In the genomic region with DNA sequence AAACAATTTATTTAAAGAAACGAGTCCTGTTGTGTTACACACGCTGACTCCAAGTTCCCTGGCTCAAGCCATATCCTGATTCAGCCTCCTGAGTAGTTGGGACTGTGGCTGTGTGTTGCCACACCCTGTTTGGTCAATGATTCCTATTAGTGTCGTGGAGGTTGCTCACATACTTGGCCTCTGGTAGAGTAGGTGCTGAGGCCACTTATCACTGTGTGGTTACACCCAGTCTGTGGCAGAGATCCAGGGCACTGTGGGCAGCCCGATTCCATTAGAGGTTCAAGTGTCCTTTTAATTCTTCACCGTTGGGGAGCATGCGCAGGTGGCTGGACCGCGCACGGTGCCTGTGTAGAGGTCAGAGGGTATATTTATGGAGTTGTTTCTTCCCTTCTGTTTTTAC, we compare ENCODE assay signal across 11 mouse cellular contexts. TPM values are rescaled to one million over a fixed set of nuclear protein-coding genes. Genes with fewer than 3 reads are reported as not detected.
DNase-seq lines count a peak whose midpoint lies in the region; ATAC-seq and TF ChIP-seq lines count a peak whose summit lies in the region.
"Had no signal": no experiment of that assay in that cellular context is flagged by ENCODE, and none has a peak within 500 bp of the region (broad histone marks: within the 10 kb centered on the region; RNA-seq: fewer than 3 reads in every experiment).

No protein-coding gene starts in this region.

- peaks cover 45% of the 10 kb centered on the region for H3K36me3 ChIP-seq in liver, embryonic 12.5 days
- H3K36me3 ChIP-seq in liver, embryonic 11.5 days (ENCODE audit: control insufficient read depth, insufficient read depth, low read length), result peaks cover 5% of the 10 kb centered on the region; the same call in 1 of the 2 replicates
- peaks cover 5% of the 10 kb centered on the region for H3K36me3 ChIP-seq in lung, embryonic 16.5 days (ENCODE audit: control insufficient read depth, insufficient read depth, low read length)
- no peaks in the 10 kb centered on the region for H3K36me3 ChIP-seq in hindbrain, postnatal 0 days (ENCODE audit: insufficient read depth, low read length)
- H3K36me3 ChIP-seq in forebrain, embryonic 12.5 days (replicated peaks), result peaks cover 22% of the 10 kb centered on the region; the same call in 1 of the 2 replicates

- H3K4me2 ChIP-seq in liver, embryonic 12.5 days, result no peak overlapping the region
- no peak overlapping the region for H3K4me2 ChIP-seq in liver, embryonic 11.5 days
- no peak overlapping the region for H3K4me2 ChIP-seq in lung, embryonic 16.5 days (ENCODE audit: low read depth, low read length)
- H3K4me2 ChIP-seq in hindbrain, postnatal 0 days (ENCODE audit: low read depth, low read length), result no peak overlapping the region
- no peak overlapping the region for H3K4me2 ChIP-seq in forebrain, embryonic 12.5 days

- intact Hi-C loops in heart, postnatal 14 days (cut with DNase I), result no loop called here

- no peak overlapping the region for H3K9ac ChIP-seq in liver, embryonic 12.5 days
- no peak overlapping the region for H3K9ac ChIP-seq in liver, embryonic 11.5 days (ENCODE audit: low read depth, low read length)
- no peak overlapping the region for H3K9ac ChIP-seq in lung, embryonic 16.5 days (ENCODE audit: low read length)
- H3K9ac ChIP-seq in hindbrain, postnatal 0 days (replicated peaks; ENCODE audit: low read length), result no peak overlapping the region
- no peak overlapping the region for H3K9ac ChIP-seq in forebrain, embryonic 12.5 days
- H3K9ac ChIP-seq: forebrain, postnatal 0 days had no signal

- H3K4me3 ChIP-seq in liver, embryonic 12.5 days, result no peak overlapping the region
- H3K4me3 ChIP-seq in liver, embryonic 11.5 days (ENCODE audit: low read depth, low read length), result no peak overlapping the region
- no peak overlapping the region for H3K4me3 ChIP-seq in lung, embryonic 16.5 days (ENCODE audit: low read length)
- no peak overlapping the region for H3K4me3 ChIP-seq in hindbrain, postnatal 0 days (ENCODE audit: low read length)
- H3K4me3 ChIP-seq in forebrain, embryonic 12.5 days (replicated peaks), result no peak overlapping the region
- H3K4me3 ChIP-seq: hindbrain, embryonic 10.5 days had no signal

- TF ChIP-seq CTCF in hindbrain, postnatal 0 days (IDR thresholded peaks at IDR 0.05; ENCODE audit: low read depth), result no peak

- ATAC-seq in liver, embryonic 12.5 days, result peak; percentile 50; the same call in 1 of the 2 replicates
- no peak; the same call in 1 of the 2 replicates for ATAC-seq in liver, embryonic 11.5 days (replicated peaks; ENCODE audit: low FRiP score)
- peak; percentile 87 for ATAC-seq in lung, embryonic 16.5 days (ENCODE audit: low read depth)
- ATAC-seq in hindbrain, postnatal 0 days, result no peak
- no peak for ATAC-seq in forebrain, embryonic 12.5 days (ENCODE audit: low FRiP score)
- ATAC-seq: forebrain, postnatal 0 days had no signal

- H3K27me3 ChIP-seq in liver, embryonic 12.5 days (replicated peaks), result no peaks in the 10 kb centered on the region
- H3K27me3 ChIP-seq in liver, embryonic 11.5 days (replicated peaks; ENCODE audit: control insufficient read depth, insufficient read depth, low read length), result no peaks in the 10 kb centered on the region
- H3K27me3 ChIP-seq in lung, embryonic 16.5 days (ENCODE audit: control insufficient read depth, insufficient read depth, low read depth, low read length), result no peaks in the 10 kb centered on the region
- no peaks in the 10 kb centered on the region for H3K27me3 ChIP-seq in hindbrain, postnatal 0 days (ENCODE audit: insufficient read depth, low read length)
- no peaks in the 10 kb centered on the region for H3K27me3 ChIP-seq in forebrain, embryonic 12.5 days

- 71% methylated on average over 9 of the region's 9 CpGs for WGBS in liver, embryonic 12.5 days (ENCODE audit: insufficient replicate concordance)
- 82% methylated on average over 9 of the region's 9 CpGs for WGBS in liver, embryonic 11.5 days
- 67% methylated on average over 9 of the region's 9 CpGs for WGBS in lung, embryonic 16.5 days
- WGBS in hindbrain, postnatal 0 days, result 95% methylated on average over 9 of the region's 9 CpGs
- 96% methylated on average over 9 of the region's 9 CpGs for WGBS in forebrain, embryonic 12.5 days

- 0 out of 2 replicates have a peak overlapping the region, but pooled peaks have one; percentile 18 for H3K27ac ChIP-seq in liver, embryonic 12.5 days
- H3K27ac ChIP-seq in liver, embryonic 11.5 days (ENCODE audit: low read depth, low read length), result no peak overlapping the region
- no peak overlapping the region for H3K27ac ChIP-seq in lung, embryonic 16.5 days (ENCODE audit: low read length)
- no peak overlapping the region for H3K27ac ChIP-seq in hindbrain, postnatal 0 days
- no peak overlapping the region for H3K27ac ChIP-seq in forebrain, embryonic 12.5 days
- H3K27ac ChIP-seq: hindbrain, embryonic 10.5 days had no signal

- H3K9me3 ChIP-seq in liver, embryonic 12.5 days (replicated peaks), result no peaks in the 10 kb centered on the region
- no peaks in the 10 kb centered on the region for H3K9me3 ChIP-seq in liver, embryonic 11.5 days (ENCODE audit: control insufficient read depth, low read length)
- no peaks in the 10 kb centered on the region for H3K9me3 ChIP-seq in lung, embryonic 16.5 days (ENCODE audit: control insufficient read depth, low read length)
- H3K9me3 ChIP-seq in hindbrain, postnatal 0 days (ENCODE audit: low read length), result no peaks in the 10 kb centered on the region
- H3K9me3 ChIP-seq in forebrain, embryonic 12.5 days, result no peaks in the 10 kb centered on the region
- H3K9me3 ChIP-seq: hindbrain, embryonic 10.5 days had no signal

- H3K4me1 ChIP-seq in liver, embryonic 12.5 days, result peaks cover 22% of the 10 kb centered on the region
- H3K4me1 ChIP-seq in liver, embryonic 11.5 days (replicated peaks; ENCODE audit: control insufficient read depth, insufficient read depth, low read length), result peaks cover 5% of the 10 kb centered on the region; the same call in 1 of the 2 replicates
- peaks cover 4% of the 10 kb centered on the region; the same call in 1 of the 2 replicates for H3K4me1 ChIP-seq in lung, embryonic 16.5 days (replicated peaks; ENCODE audit: control insufficient read depth, insufficient read depth, low read length)
- H3K4me1 ChIP-seq in hindbrain, postnatal 0 days (ENCODE audit: insufficient read depth, low read length), result peaks cover 4% of the 10 kb centered on the region; the same call in 1 of the 2 replicates
- peaks cover 2% of the 10 kb centered on the region; the same call in 1 of the 2 replicates for H3K4me1 ChIP-seq in forebrain, embryonic 12.5 days

- no peak for DNase-seq in liver, embryonic 11.5 days (ENCODE audit: low spot score)
- DNase-seq in heart, postnatal 14 days, result peak; percentile 38 to 62
- DNase-seq in hindbrain, postnatal 0 days (ENCODE audit: low spot score), result no peak
- no peak for DNase-seq in embryo, embryonic 10 days (ENCODE audit: low spot score)
- DNase-seq: embryo, embryonic 11 days; forebrain, postnatal 0 days; thymus, postnatal 36 days had no signal

RNA-seq across cellular contexts. Expression of a gene that starts 10.5 kb away (rescaled TPM):
- polyA plus RNA-seq in liver, embryonic 12.5 days (2016; fragmentation: Nextera tagmentation; extraction: Ambion mirVana), result 2.0 and 2.2 TPM in 2 replicates
- polyA plus RNA-seq in liver, embryonic 11.5 days (2014; fragmentation: Nextera tagmentation; extraction: Ambion mirVana), result 3.8 and 4.7 TPM in 2 replicates
- 10 to 100 TPM in 1 of 2 experiments, 1 to 10 TPM in 1; 8.2 to 10.6 TPM for total RNA-seq in heart, postnatal 14 days (2021)
- 4.6 and 4.8 TPM in 2 replicates for polyA plus RNA-seq in lung, embryonic 16.5 days (2015; fragmentation: Nextera tagmentation; extraction: Ambion mirVana)
- total RNA-seq in hindbrain, postnatal 0 days (2014; rRNA removed), result 8.1 and 10.4 TPM in 2 replicates
- 3.5 and 3.7 TPM in 2 replicates for polyA plus RNA-seq in hindbrain, postnatal 0 days (2015; fragmentation: Nextera tagmentation; extraction: Ambion mirVana)
- polyA plus RNA-seq in forebrain, embryonic 12.5 days (2016; fragmentation: Nextera tagmentation; extraction: Ambion mirVana), result 4.8 and 5.2 TPM in 2 replicates

RNA-seq across cellular contexts. Expression of a gene that starts 33.7 kb away (rescaled TPM):
- polyA plus RNA-seq in liver, embryonic 12.5 days (2016; fragmentation: Nextera tagmentation; extraction: Ambion mirVana), result 86.5 and 89.9 TPM in 2 replicates
- polyA plus RNA-seq in liver, embryonic 11.5 days (2014; fragmentation: Nextera tagmentation; extraction: Ambion mirVana), result 96.3 and 114 TPM in 2 replicates
- 1 to 10 TPM in 1 of 2 experiments, under 1 TPM in 1; 0.72 to 2.2 TPM for total RNA-seq in heart, postnatal 14 days (2021)
- polyA plus RNA-seq in lung, embryonic 16.5 days (2015; fragmentation: Nextera tagmentation; extraction: Ambion mirVana), result 34.0 and 38.3 TPM in 2 replicates
- total RNA-seq in hindbrain, postnatal 0 days (2014; rRNA removed), result 2.5 and 4.6 TPM in 2 replicates
- polyA plus RNA-seq in hindbrain, postnatal 0 days (2015; fragmentation: Nextera tagmentation; extraction: Ambion mirVana), result 3.0 and 3.4 TPM in 2 replicates
- polyA plus RNA-seq in forebrain, embryonic 12.5 days (2016; fragmentation: Nextera tagmentation; extraction: Ambion mirVana), result 38.0 and 43.1 TPM in 2 replicates

RNA-seq across cellular contexts. Expression of a gene that starts 37.3 kb away (rescaled TPM):
- 0.21 and 0.24 TPM in 2 replicates for polyA plus RNA-seq in liver, embryonic 12.5 days (2016; fragmentation: Nextera tagmentation; extraction: Ambion mirVana)
- polyA plus RNA-seq in liver, embryonic 11.5 days (2014; fragmentation: Nextera tagmentation; extraction: Ambion mirVana), result 0.39 and 0.55 TPM in 2 replicates
- total RNA-seq in heart, postnatal 14 days (2021), result 1 to 10 TPM in 1 of 2 experiments, under 1 TPM in 1; 0.61 to 1.0 TPM
- polyA plus RNA-seq in lung, embryonic 16.5 days (2015; fragmentation: Nextera tagmentation; extraction: Ambion mirVana), result 1.3 and 1.4 TPM in 2 replicates
- 29.5 and 44.1 TPM in 2 replicates for total RNA-seq in hindbrain, postnatal 0 days (2014; rRNA removed)
- polyA plus RNA-seq in hindbrain, postnatal 0 days (2015; fragmentation: Nextera tagmentation; extraction: Ambion mirVana), result 11.0 TPM in 2 replicates
- 1.5 and 1.6 TPM in 2 replicates for polyA plus RNA-seq in forebrain, embryonic 12.5 days (2016; fragmentation: Nextera tagmentation; extraction: Ambion mirVana)

RNA-seq across cellular contexts. Expression of a gene that starts 53.7 kb away (rescaled TPM):
- 6.8 and 7.1 TPM in 2 replicates for polyA plus RNA-seq in liver, embryonic 12.5 days (2016; fragmentation: Nextera tagmentation; extraction: Ambion mirVana)
- 18.6 and 20.1 TPM in 2 replicates for polyA plus RNA-seq in liver, embryonic 11.5 days (2014; fragmentation: Nextera tagmentation; extraction: Ambion mirVana)
- total RNA-seq in heart, postnatal 14 days (2021), result 10 to 100 TPM; 17.9 to 21.6 TPM
- polyA plus RNA-seq in lung, embryonic 16.5 days (2015; fragmentation: Nextera tagmentation; extraction: Ambion mirVana), result 35.4 and 37.2 TPM in 2 replicates
- total RNA-seq in hindbrain, postnatal 0 days (2014; rRNA removed), result 16.9 and 19.2 TPM in 2 replicates
- polyA plus RNA-seq in hindbrain, postnatal 0 days (2015; fragmentation: Nextera tagmentation; extraction: Ambion mirVana), result 8.1 and 9.5 TPM in 2 replicates
- polyA plus RNA-seq in forebrain, embryonic 12.5 days (2016; fragmentation: Nextera tagmentation; extraction: Ambion mirVana), result 14.0 and 16.4 TPM in 2 replicates

Comparison
In these comparisons a context has a peak if more than half of its experiments do, and no peak if none do; other contexts are left out.
1. ATAC-seq: peak in liver, embryonic 12.5 days (single experiment) and lung, embryonic 16.5 days (single experiment); none in liver, embryonic 11.5 days (single experiment), hindbrain, postnatal 0 days (single experiment) and forebrain, embryonic 12.5 days (single experiment).
2. DNase-seq: peak in heart, postnatal 14 days (2 of 2); none in liver, embryonic 11.5 days (single experiment), hindbrain, postnatal 0 days (single experiment) and embryo, embryonic 10 days (single experiment).